Mouse (Mus musculus) thymus, postnatal 36 days (tissue): ENCODE measurements around the gene Etv5.

ENCODE experiments used
- DNase-seq, 2 experiments: peaks; one replicate each; pipeline ENCODE4 v3.0.0; 2022; ENCODE audit warnings: mixed read lengths in 2 of 2

Gene Etv5

GRCm38 (mm10) chr16:22428853-22429341 lies 10.6 kb downstream of the Etv5 start:
- DNase-seq: peak; percentile 17 to 19

- DNase-seq: no peak
These were observed 12.7 kb downstream of the Etv5 start for GRCm38 (mm10) chr16:22426866-22427265.

GRCm38 (mm10) chr16:22422256-22422655 lies 17.3 kb downstream of the Etv5 start:
- DNase-seq: no peak

GRCm38 (mm10) chr16:22417931-22418330 lies 21.6 kb downstream of the Etv5 start:
- no peak for DNase-seq

DNA sequence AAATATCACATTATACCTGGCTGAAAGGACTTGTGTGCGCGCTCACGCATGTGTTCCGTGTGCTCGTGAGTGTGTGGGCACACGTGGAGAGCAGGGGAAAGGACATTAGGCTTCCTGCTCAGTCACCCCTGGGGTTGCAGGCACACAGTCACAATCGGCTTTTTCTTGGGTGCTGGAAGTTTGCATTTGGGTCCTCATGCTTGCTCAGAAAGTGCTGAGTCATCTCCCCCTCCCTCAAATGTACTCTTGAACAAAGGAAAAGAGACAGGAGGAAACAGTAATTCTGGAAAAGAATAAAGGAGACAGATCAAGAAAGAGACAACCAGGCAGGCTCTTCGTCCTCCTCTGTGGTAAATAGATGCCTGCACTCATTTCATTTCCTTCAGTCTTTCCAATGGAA lies 22.5 kb downstream of the Etv5 start:
- no peak for DNase-seq

DNA sequence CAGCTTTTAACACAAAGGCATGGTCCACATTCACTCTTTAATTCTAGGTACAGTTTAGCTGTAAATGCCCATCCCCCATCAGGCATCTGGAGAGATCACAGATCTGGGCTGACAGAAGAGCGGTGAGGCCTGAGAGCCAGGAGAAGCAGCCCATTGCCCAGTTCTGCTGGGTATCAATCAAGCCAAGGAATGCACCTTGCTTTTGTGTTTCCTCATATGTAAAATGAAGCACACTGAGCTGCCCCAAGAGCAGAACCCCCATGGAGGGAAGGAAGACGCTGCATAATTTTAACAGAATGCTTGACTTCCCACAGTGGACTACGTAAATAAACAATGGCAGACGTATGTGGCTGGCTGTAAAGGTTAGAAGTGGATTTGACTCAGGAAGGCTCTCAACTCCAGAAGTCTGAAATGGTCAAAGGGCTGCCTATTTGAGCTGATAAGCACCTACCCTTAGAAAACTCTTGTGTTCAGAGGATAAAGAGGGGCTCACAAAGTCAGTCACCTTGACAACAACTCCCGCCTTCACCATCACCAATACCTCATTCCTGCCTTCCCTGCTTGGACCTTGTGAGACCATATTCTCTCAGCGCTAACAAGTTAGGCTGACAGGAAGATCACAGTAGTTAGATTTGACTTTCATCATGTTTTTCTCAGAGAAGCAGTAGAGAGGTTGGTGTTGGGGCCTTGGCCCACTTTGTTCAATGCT lies 23.2 kb downstream of the Etv5 start:
- no peak for DNase-seq

DNA sequence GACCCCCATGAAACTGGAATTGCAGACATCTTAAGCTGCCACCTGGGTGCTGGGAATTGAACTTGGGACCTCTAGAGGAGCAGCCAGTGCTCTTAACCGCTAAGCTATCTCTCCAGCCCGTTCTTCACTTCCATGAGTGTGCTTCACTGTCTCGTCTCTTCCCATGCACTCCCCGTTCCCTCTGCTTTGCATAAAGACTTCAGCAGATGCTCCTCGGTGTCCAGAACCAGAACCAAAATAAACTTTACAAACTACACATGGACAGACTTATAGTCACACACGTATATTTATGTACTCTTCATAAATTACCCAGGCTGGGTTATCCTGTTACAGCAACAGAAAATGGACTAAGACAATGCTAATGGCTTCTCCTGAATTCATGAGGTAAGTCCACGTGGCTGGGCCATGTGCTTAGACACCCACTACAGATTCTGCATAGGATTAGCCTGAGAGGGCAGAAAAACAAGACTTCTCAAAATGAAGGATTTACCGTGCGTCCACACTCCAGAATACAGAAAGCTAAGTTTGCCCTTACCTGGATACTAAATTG lies 25.2 kb downstream of the Etv5 start:
- DNase-seq: no peak

GRCm38 (mm10) chr16:22412459-22413229 lies 26.9 kb downstream of the Etv5 start:
- no peak for DNase-seq

- no peak for DNase-seq
These were observed 27.8 kb downstream of the Etv5 start for GRCm38 (mm10) chr16:22411764-22412163.

DNA sequence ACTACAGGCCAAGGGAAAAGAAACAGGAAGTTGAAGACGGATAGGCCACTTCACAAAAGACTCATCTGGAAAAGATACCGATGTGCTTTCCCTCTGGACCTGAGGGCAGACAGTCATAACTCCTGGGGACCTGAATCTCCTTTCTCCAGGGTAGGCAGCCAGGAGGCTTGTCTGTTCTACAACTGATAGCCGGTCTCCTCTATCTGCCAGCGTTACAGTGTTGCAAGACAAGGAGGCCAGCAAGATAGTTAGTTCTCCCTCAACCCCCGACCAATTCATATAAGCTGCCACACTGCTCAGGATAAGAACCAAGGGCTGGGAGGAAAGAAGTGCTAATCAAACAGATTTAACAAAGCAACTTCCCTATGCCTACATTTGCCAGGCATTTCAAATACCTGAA lies 29.5 kb downstream of the Etv5 start:
- DNase-seq: no peak

DNA sequence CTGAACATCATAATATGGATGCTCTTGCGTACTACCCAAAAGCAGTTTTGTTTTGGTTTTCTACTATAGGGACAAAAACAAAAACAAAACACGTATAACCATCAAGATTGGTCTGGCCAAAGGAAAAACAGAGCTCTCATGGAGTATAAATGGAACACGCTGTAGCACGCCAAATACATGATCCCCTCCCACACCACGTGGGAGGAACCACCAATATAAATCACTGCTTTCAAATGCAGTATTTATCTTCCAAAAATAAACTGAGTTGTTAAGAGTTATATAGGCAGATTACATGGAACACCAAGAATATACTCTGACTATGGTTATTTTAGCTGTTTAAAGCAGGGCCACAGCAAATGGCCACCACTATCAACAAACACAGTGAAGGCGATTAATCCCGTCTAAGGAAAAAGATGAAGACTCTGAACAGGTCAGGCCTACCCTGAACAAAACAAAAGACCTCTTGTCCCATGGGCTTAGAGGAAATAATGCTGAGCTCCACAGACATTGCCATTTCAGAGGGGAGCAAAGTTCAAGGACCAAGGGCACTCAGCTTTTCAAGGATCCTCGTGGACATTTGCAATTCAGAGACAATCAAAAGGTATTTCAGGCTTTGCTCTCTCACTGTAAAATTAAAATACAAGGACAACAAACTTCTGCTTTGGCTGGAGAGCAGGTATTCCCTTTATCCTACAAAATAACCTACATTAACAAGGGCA lies 30.7 kb downstream of the Etv5 start:
- DNase-seq: no peak

GRCm38 (mm10) chr16:22406747-22407146 lies 32.8 kb downstream of the Etv5 start:
- no peak for DNase-seq

- no peak for DNase-seq
These were observed 33.5 kb downstream of the Etv5 start for GRCm38 (mm10) chr16:22406050-22406449.

DNA sequence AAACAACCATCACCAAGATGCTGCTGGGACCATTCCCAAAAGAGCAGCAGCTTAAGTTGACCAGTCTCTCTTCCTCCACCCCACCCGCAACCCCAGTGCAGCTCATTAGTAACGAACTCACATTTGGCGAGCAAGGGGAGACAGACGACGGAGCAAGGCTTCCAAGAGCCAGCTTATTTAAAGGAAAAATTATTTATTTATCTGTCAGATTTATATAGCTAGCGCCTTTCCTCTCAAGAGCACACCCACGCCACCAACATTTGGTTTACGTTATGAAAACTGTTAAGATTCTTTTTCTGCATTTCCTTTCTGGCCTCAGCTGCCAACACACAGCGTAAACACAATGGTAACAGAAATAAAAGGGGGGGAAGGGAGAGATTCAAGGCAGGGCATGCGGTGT lies 34.0 kb downstream of the Etv5 start:
- DNase-seq: no peak

GRCm38 (mm10) chr16:22403715-22404114 lies 35.8 kb downstream of the Etv5 start:
- DNase-seq: no peak

DNA sequence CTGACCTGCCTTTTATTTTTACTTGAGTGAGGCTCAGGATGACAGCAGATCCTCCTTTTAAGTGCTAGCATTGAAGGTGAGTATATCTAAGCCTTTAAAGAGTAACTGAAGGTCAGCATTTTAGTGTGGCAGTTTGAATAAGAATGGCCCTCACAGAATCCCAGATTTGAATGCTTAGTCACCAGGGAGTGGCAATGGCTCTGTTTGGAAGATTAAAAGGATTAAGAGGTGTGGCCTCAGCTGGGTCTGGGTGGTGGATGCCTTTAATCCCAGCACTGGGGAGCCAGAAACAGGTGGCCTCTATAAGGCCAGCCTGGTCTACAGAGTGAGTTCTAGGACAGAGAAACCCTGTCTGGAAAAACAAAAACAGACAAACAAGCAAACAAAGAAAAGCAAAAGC lies 36.9 kb downstream of the Etv5 start:
- no peak for DNase-seq

DNA sequence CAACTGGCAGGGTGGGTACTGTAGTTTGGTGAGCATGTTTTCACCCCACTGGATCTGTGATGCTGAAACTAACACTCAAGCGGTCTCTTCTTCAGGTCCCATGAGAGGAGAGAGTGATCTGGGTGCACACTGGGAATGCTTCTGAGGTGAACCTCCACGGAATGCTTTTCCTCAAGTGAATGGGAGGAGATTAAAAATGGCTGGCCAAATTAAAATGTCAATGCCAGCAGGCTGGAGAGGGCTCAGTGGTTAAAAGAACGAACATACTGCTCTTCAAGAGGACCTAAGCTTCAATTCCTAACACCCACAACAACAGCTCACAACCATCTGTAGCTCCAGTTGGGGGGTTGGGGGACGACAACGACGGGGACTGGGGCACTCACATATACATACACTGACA lies 39.3 kb downstream of the Etv5 start:
- DNase-seq: no peak

GRCm38 (mm10) chr16:22398784-22399453 lies 40.6 kb downstream of the Etv5 start:
- no peak for DNase-seq

DNA sequence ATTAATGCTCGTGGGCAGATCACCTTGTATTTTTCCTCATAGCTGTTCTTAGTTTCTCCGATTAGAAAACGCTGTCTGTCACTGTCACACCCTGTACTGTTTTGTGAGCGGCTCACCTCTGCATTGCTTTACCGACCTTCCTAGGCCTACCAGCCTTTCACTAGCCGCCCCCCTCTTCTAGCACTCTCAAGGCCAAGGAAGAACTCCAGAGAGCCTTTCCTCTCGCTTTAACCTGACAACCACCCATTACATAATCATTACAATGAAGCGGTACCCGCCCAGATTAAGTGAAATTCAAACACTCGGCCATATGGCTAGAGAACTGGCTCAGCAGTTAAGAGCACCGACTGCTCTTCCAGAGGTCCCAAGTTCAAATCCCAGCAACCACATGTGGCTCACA lies 41.2 kb downstream of the Etv5 start:
- no peak for DNase-seq

DNA sequence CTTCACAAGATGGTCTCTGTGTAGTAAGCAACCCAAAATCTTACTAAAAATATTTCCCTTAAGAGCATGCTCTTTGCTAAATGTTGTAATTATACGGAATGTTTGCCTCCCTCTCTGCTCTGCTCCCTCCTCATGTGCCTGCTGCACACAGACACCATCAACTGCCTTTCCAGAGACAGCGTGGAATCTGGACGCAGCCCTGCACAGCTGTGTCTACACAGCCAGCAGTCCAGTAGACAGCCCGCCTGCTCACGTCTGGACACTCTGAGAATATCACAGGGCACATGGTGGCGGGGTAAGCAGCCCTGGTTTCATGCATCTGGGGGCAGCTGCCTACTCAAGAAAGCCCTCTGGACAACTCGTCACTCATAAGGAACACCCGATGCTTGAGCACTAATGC lies 43.1 kb downstream of the Etv5 start:
- no peak for DNase-seq

GRCm38 (mm10) chr16:22395093-22395844 lies 44.2 kb downstream of the Etv5 start:
- DNase-seq: no peak

- DNase-seq: no peak
These were observed 49.1 kb downstream of the Etv5 start for GRCm38 (mm10) chr16:22390348-22390897.
